Mouse (Mus musculus) intestine, embryonic 15.5 days (tissue): ENCODE data around the gene Vti1a. TPM values are rescaled to one million over a fixed set of nuclear protein-coding genes. Genes with fewer than 3 reads are reported as not detected.
A peak's percentile ranks its signal among the peaks of the same experiment; 100 is the strongest.

ENCODE experiments used
- ATAC-seq: fragments of 200-750 bp; cut with Nextera tagmentation; 2 replicates; pipeline ENCODE4 v1.8.0; 2017; ENCODE audit warnings: moderate TSS enrichment, moderate library complexity
- H3K27ac ChIP-seq: fragments of 300-500 bp; sonication (generic); 2 replicates; pipeline ENCODE4 v1.5.1; 2015; ENCODE audit warnings: mild to moderate bottlenecking, inconsistent platforms
- H3K27me3 ChIP-seq: fragments of 300-500 bp; sonication (generic); replicated peaks from 2 replicates; pipeline ENCODE4 v1.6.1; 2015; ENCODE audit warnings: inconsistent platforms
- H3K36me3 ChIP-seq: fragments of 300-500 bp; sonication (generic); 2 replicates; pipeline ENCODE4 v1.6.1; 2015; ENCODE audit warnings: inconsistent platforms
- H3K4me1 ChIP-seq: fragments of 300-500 bp; sonication (generic); replicated peaks from 2 replicates; pipeline ENCODE4 v1.6.1; 2015; ENCODE audit warnings: inconsistent platforms
- H3K4me2 ChIP-seq: fragments of 300-500 bp; sonication (generic); replicated peaks from 2 replicates; pipeline ENCODE4 v1.6.1; 2015; ENCODE audit warnings: mild to moderate bottlenecking, inconsistent platforms
- H3K4me3 ChIP-seq: fragments of 300-500 bp; sonication (generic); replicated peaks from 2 replicates; pipeline ENCODE4 v1.5.1; 2015; ENCODE audit warnings: inconsistent platforms
- H3K9ac ChIP-seq: fragments of 300-500 bp; sonication (generic); 2 replicates; pipeline ENCODE4 v1.6.1; 2015; ENCODE audit warnings: inconsistent platforms
- H3K9me3 ChIP-seq: fragments of 300-500 bp; sonication (generic); 2 replicates; pipeline ENCODE4 v1.6.1; 2016; ENCODE audit warnings: inconsistent platforms
- WGBS: fragments of 180-500 bp; shearing (Covaris S2); methylation state at CpG from one replicate; pipeline ENCODE4 v1.1.7; 2015; 5-methylcytosine and 5-hydroxymethylcytosine counted together
- polyA plus RNA-seq: library from polyadenylated mRNA; unstranded; fragments of >200 nt; fragmentation: Nextera tagmentation; extraction: Ambion mirVana; gene quantifications from 2 replicates; pipeline ENCODE4 v1.2.1, GENCODE M21; 2015

Vti1a gene
- polyA plus RNA-seq, 1 experiment from 2014 or later, result 23.5 TPM

DNA sequence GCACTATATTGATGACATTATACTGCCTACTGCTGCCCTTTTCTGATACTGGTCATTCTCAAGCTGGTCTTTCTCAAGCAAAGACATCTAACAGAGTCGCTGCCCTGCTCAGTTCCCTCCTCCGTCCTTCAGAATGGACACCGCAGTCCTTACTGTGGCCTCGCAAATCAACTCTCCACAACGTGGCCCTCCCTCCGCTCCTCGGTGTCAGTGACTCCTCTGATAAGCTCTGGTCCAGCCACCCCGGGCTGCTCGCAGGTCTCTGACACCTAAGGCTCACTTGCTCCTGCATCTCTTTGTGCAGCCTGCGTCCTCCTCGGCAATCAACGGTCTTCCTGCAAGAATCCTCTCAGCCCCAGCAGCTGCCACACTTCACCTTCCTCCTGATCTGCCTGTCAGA is 243.2 kb downstream of the Vti1a start:
- Histone ChIP-seq H3K27me3 (no peaks in the 10 kb centered on the region), H3K4me3 (no peak overlapping the region), H3K36me3 (no peaks in the 10 kb centered on the region), H3K9ac (no peak overlapping the region), H3K27ac (no peak overlapping the region), H3K9me3 (no peaks in the 10 kb centered on the region), H3K4me2 (no peak overlapping the region), H3K4me1 (peaks cover 18% of the 10 kb centered on the region)
- no peak for ATAC-seq
- 57% methylated on average over 12 of the region's 12 CpGs for WGBS

DNA sequence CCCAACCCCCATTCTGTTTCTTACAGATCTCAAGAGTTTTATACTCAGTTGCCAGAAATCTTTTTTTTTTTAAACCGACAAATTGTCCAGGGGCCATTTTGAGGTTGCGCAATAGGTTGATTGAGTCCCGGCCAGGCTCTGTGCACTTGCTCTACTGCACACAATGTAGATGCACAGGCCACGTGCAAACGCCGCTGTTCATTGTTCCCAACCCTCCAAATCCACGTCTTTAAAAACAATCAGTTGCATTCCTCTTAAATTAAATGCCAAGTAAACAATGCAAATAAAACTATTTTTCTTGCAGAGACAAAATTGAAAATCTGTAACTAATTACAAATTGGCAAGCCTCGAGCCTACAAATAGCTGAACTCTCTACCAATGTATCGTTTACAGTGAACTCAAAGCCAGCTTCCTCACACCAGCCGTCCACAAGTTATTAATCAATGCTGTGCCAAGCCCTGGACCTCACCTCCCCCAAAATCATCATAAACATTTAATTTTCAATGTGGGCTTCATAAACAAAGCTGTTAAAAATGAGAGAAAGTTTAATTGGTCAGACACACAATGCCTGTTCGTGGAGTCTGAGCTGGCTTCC is 244.1 kb downstream of the Vti1a start:
- no peak overlapping the region for H3K4me3 ChIP-seq
- no peak overlapping the region for H3K4me2 ChIP-seq
- H3K27me3 ChIP-seq, result no peaks in the 10 kb centered on the region
- no peak overlapping the region for H3K9ac ChIP-seq
- no peak overlapping the region for H3K27ac ChIP-seq
- no peaks in the 10 kb centered on the region for H3K36me3 ChIP-seq
- no peaks in the 10 kb centered on the region for H3K9me3 ChIP-seq
- peaks cover 18% of the 10 kb centered on the region for H3K4me1 ChIP-seq
- no peak for ATAC-seq
- WGBS, result 80% methylated on average over 11 of the region's 11 CpGs

DNA sequence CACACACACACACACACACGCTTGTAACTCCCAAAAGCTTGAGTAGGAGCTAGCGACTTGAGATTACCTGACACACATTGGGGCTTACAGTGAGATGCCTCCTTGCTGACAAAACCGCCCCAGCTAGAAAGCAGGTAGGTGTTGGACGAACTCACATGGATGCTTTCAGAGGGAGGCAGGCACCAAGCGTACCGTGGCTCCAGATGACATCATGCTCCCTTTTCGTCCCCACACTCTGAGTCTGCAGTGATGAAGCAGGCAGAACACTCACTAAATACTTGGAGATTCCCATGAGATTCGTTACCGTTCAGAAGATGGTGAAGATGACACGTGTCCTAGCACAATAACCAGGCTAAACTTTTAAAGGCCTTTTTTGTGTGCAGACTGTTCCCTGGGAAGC is 245.4 kb downstream of the Vti1a start:
- H3K4me3 ChIP-seq, result no peak overlapping the region
- no peak for ATAC-seq
- H3K9me3 ChIP-seq, result no peaks in the 10 kb centered on the region
- H3K36me3 ChIP-seq, result no peaks in the 10 kb centered on the region
- 91% methylated on average over 10 of the region's 10 CpGs for WGBS
- no peak overlapping the region for H3K9ac ChIP-seq
- no peak overlapping the region for H3K4me2 ChIP-seq
- H3K27me3 ChIP-seq, result no peaks in the 10 kb centered on the region
- no peak overlapping the region for H3K27ac ChIP-seq
- peaks cover 21% of the 10 kb centered on the region for H3K4me1 ChIP-seq

DNA sequence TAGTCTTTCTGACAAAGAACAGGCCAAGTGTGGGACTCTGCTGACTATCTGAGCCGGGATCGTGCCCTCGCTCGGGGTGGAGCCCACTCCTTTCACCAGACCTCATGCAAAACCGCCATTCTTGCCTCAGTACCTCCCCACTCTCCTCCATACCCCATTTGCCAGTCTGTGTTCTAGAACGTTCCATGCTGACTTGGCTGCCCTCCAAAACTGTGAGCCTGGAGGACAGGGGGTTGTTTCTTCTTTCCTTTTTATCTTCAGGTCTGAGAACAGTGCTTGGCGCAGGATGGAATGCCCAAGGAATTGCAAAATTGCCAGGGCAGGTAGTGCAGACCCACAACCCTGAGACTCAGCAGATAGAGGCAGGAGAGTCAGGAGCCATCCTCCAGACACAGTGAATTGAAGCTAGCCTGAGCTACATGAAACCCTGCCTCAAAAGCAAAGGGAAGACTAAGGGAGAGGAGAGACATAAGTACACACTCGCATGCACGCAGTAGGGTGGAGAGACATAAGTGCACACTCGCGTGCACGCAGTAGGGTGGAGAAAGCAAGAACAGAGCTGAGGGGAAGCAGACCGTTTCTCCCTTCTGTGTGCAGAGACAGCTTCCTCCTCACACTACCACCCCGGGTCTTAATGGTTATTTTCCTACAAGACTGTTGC is 246.5 kb downstream of the Vti1a start:
- 0 out of 2 replicates have a peak, but pooled peaks have one; percentile 40 for ATAC-seq
- 57% methylated on average over 14 of the region's 14 CpGs for WGBS
- H3K27me3 ChIP-seq, result no peaks in the 10 kb centered on the region
- H3K27ac ChIP-seq, result no peak overlapping the region
- peaks cover 24% of the 10 kb centered on the region for H3K4me1 ChIP-seq
- no peak overlapping the region for H3K9ac ChIP-seq
- no peak overlapping the region for H3K4me3 ChIP-seq
- H3K9me3 ChIP-seq, result no peaks in the 10 kb centered on the region
- H3K36me3 ChIP-seq, result no peaks in the 10 kb centered on the region
- no peak overlapping the region for H3K4me2 ChIP-seq

DNA sequence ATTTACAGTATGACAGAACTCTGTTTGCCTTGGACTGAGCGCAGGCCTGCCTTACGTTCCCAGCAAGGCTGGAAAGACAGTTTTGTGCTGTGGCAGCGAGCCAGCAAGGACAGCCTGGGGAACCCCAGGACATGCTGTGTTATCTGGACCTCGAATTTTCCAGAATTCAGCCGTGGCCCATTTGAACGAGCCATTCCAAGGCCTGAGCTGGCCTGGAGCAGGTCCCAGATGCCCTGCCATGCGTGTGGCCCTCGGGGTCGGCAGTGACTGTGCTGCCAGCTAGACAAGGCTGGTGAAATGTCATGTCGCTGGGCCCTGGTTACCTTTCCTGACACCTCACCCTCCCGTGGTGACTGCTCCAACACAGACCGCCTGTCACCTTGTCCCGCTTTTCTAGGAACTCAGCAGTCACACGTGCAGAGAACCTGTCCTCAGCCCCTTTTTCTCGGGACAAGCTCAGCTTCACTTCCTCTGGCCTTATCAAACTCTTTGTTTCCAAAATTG is 247.1 kb downstream of the Vti1a start:
- Histone ChIP-seq H3K27me3 (no peaks in the 10 kb centered on the region), H3K4me2 (no peak overlapping the region), H3K4me1 (peaks cover 24% of the 10 kb centered on the region), H3K36me3 (no peaks in the 10 kb centered on the region), H3K4me3 (no peak overlapping the region), H3K9me3 (no peaks in the 10 kb centered on the region), H3K9ac (no peak overlapping the region), H3K27ac (no peak overlapping the region)
- WGBS, result 61% methylated on average over 15 of the region's 15 CpGs
- ATAC-seq, result peak; percentile 26; the same call in 1 of the 2 replicates

DNA sequence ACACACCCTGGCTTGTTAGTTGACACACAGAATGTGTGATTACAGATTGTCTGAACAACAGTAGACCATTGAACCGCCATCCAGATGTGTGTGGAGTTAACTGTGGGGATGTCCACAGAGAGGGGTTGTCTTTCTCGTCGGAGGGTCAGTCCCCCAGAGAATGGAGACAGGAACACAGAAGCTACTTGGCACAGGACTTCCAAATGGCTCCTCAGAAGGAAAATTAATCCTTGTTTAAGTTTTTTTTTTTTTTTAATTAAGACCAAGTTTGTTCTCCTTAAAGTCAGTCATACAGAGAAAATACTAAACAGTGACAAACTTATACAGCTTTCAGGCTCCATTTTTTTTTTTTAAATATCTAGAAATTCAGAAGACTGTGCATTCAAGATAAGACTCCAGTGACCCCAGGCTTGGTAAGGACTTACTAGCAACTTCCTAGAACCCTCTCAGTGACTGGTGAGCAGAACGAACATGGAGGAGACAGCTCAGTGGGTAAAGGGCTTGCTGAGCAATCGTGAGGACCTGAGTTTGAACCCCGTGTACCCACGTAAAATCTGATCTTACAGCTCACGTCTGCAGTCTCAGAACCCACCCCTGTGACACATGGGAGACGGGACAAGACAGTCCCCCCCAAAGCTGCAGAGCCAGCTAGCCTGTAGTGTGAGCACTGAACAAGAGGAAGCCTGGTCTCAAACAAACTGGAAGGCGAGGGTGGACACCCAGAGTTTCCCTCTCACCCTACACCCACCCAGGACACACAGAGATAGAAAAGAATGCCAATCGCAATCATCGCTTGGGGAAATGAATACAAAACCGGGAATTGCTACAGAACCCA is 248.2 kb downstream of the Vti1a start:
- no peak overlapping the region for H3K4me3 ChIP-seq
- H3K27me3 ChIP-seq, result no peaks in the 10 kb centered on the region
- H3K4me1 ChIP-seq, result peaks cover 24% of the 10 kb centered on the region
- H3K36me3 ChIP-seq, result no peaks in the 10 kb centered on the region
- no peak overlapping the region for H3K4me2 ChIP-seq
- no peak for ATAC-seq
- no peak overlapping the region for H3K27ac ChIP-seq
- H3K9me3 ChIP-seq, result no peaks in the 10 kb centered on the region
- H3K9ac ChIP-seq, result no peak overlapping the region
- WGBS, result 87% methylated on average over 13 of the region's 13 CpGs

DNA sequence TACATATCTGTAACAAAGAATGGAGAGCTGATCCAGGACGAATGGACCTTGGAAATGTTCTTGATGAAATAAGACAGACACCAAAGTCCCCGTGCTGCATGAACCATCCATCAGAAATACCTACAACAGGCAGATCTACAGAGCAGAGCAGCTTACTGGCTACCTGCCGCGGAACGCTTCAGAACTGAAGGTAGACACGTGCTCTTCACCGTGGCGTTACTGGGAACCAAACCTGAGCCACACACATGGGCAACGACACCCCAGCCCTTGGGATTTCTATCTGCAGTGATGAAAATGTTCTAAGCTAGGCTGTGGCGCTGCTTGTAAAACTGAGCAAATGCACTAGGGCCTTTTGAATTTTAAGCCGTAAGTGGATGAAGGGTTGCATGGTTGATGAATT is 249.0 kb downstream of the Vti1a start:
- no peaks in the 10 kb centered on the region for H3K36me3 ChIP-seq
- H3K9me3 ChIP-seq, result no peaks in the 10 kb centered on the region
- WGBS, result 73% methylated on average over 11 of the region's 11 CpGs
- no peak overlapping the region for H3K9ac ChIP-seq
- H3K27me3 ChIP-seq, result no peaks in the 10 kb centered on the region
- no peak for ATAC-seq
- H3K4me1 ChIP-seq, result peaks cover 30% of the 10 kb centered on the region
- H3K4me2 ChIP-seq, result no peak overlapping the region
- no peak overlapping the region for H3K27ac ChIP-seq
- H3K4me3 ChIP-seq, result no peak overlapping the region

DNA sequence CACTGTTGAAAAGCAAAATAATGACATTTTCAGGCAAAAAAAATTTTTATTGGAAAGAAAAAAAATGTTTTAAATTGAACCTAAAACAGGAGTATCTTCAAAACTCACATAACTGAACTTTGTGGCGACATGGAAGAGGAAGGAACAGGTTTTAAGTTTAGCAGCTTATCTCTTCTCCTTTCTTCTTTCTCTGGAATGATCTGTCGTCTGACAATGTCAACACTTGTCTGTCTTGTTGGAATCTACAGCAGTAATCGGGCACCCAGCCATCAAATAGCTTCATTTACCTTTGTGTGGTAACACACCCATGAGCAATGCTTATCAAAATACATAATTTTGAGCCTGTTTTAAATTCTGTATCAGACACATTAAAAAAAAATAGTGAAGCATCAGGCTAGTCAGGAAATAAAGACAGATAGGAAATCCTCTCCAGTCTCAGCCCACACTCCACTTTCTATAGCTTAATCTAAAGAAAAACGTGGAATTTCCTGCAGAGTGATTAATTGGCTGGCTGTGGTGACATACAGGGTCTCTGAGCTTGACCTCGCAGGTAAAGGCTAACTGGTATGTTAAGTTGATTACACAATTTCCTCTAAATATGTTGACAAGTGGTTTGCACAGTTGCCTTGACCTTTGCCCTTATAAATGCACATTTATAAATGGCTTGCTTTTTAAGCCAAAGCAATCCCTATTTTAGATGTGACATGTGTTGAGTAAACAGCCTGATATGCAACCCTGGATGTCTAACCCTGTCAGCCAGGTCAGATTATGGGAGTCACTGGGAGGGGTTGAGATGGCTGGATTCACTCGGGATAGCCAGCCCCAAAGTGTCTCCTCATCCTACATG is 249.7 kb downstream of the Vti1a start:
- H3K9ac ChIP-seq, result no peak overlapping the region
- H3K4me1 ChIP-seq, result peaks cover 33% of the 10 kb centered on the region
- H3K9me3 ChIP-seq, result no peaks in the 10 kb centered on the region
- no peak for ATAC-seq
- no peaks in the 10 kb centered on the region for H3K27me3 ChIP-seq
- H3K4me3 ChIP-seq, result no peak overlapping the region
- 34% methylated on average over 6 of the region's 6 CpGs for WGBS
- 0 out of 2 replicates have a peak overlapping the region, but pooled peaks have one; percentile 9 for H3K27ac ChIP-seq
- H3K36me3 ChIP-seq, result no peaks in the 10 kb centered on the region
- H3K4me2 ChIP-seq, result no peak overlapping the region

DNA sequence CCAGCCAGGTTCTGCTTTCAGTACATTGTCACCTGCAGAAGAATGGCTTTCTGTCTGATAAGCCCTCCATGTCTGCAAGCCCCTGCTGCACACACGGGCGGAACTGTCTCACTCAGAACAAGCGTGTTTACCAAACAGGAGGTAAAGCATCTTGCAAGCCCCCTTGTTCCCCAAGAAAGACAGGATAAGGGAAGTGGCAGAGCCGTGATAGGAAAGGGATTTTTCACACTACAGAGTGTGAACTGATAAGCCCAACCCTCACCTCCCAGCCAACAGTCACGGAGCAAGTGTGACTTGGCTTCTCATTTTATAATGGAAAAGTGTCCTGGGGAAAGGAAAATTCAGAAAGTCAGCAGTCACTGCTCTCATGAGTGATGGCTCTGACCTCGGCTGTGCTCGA is 253.0 kb downstream of the Vti1a start:
- Histone ChIP-seq H3K9me3 (no peaks in the 10 kb centered on the region), H3K4me3 (no peak overlapping the region), H3K9ac (no peak overlapping the region), H3K4me1 (peaks cover 27% of the 10 kb centered on the region), H3K27ac (no peak overlapping the region), H3K27me3 (no peaks in the 10 kb centered on the region), H3K4me2 (no peak overlapping the region), H3K36me3 (no peaks in the 10 kb centered on the region)
- 60% methylated on average over 7 of the region's 7 CpGs for WGBS
- ATAC-seq, result no peak

DNA sequence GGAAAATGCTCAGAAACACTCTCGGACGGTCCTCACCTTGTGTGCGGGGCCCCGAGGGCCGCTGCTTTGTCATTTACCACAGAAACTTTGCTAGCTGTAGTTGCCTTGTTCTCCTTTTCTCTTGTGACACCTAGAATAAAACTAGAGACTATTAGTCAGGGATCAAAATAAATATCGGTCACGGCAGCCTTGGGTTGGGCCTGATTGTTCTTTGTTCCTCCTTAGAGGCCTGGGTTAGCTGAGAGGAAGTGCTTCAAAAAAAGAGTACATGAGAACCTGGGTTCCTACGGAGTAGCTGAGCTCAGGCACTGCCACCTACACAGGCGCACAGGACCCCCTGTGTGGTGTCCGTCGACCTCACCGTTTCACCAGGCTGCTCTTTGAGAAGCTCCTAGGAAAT is 253.8 kb downstream of the Vti1a start:
- Histone ChIP-seq H3K4me2 (no peak overlapping the region), H3K4me3 (no peak overlapping the region), H3K36me3 (no peaks in the 10 kb centered on the region), H3K9ac (no peak overlapping the region), H3K9me3 (no peaks in the 10 kb centered on the region), H3K4me1 (peaks cover 27% of the 10 kb centered on the region), H3K27me3 (no peaks in the 10 kb centered on the region), H3K27ac (peak overlapping the region; percentile 41; the same call in 1 of the 2 replicates)
- WGBS, result 77% methylated on average over 12 of the region's 12 CpGs
- no peak for ATAC-seq

DNA sequence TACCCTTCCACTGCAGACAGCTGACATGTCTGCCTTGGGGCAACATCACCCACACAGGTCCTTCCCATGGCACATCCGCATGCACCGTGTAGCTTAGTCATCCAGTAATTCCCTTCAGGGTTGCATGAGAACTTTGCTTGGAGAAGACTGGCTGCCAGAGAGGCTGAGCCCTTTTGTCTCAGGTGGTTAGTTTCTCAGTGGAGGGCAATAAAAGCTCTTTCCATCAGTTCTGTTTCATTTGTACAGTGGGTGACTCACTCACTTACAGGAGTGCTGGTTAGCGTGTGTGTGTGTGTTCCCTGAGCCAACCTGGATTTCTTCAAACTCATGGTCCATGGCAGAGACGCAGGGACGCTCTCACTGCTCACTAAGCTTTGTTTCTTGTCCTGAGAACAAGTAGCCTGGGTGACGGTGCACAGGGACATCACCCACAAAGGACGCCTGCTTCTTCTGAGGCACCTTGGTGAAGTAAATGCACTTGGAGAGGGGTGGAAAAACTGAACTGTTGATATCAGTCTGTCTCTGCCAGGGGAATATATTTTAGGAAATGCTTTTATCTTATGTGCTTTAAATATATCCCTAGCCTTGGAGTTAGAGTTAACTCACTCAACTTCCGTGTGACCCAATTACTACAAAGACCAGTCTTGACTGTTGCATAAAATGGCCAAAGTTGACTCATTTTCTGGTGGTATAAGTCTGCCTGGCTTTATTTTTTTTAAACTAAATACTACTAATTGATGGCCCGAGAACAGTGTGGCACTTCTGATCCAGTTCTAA is 254.6 kb downstream of the Vti1a start:
- WGBS, result 60% methylated on average over 9 of the region's 9 CpGs
- Histone ChIP-seq H3K27me3 (no peaks in the 10 kb centered on the region), H3K9ac (no peak overlapping the region), H3K4me3 (no peak overlapping the region), H3K4me1 (peaks cover 25% of the 10 kb centered on the region), H3K9me3 (no peaks in the 10 kb centered on the region), H3K27ac (peak overlapping the region; percentile 41; the same call in 1 of the 2 replicates), H3K36me3 (no peaks in the 10 kb centered on the region), H3K4me2 (no peak overlapping the region)
- ATAC-seq, result peak; percentile 73
